Comparison of ENCODE assay signal across 27 mouse cellular contexts in genomic region chr11:94762775-94763174, GRCm38 (mm10). TPM values are rescaled to one million over a fixed set of nuclear protein-coding genes. Genes with fewer than 3 reads are reported as not detected.
DNase-seq lines count a peak whose midpoint lies in the region; TF ChIP-seq lines count a peak whose summit lies in the region.
"Had no signal": no experiment of that assay in that cellular context is flagged by ENCODE, and none has a peak within 500 bp of the region (broad histone marks: within the 10 kb centered on the region; RNA-seq: fewer than 3 reads in every experiment).

No protein-coding gene starts in this region.

- H3K4me3 ChIP-seq in layer of hippocampus, adult 2 months = no peak overlapping the region
- H3K4me3 ChIP-seq in testis, adult 2 months (ENCODE audit: control insufficient read depth, low read depth, low read length) = no peak overlapping the region
- H3K4me3 ChIP-seq: embryonic facial prominence, embryonic 12.5 days; erythroblast, embryonic 14.5 days; forebrain, embryonic 13.5 days; hindbrain, embryonic 15.5 days; limb, embryonic 13.5 days; midbrain, embryonic 12.5 days; neural tube, embryonic 13.5 days had no signal

- peak; percentile 33 for TF ChIP-seq CTCF in layer of hippocampus, adult 2 months (conservative IDR thresholded peaks at IDR 0.05)
- no peak for TF ChIP-seq CTCF in testis, adult 2 months (IDR thresholded peaks at IDR 0.05; ENCODE audit: control insufficient read depth, insufficient read depth, insufficient replicate concordance, low read depth, low read length)

- no peaks in the 10 kb centered on the region for H3K4me1 ChIP-seq in testis, adult 2 months (ENCODE audit: control insufficient read depth, insufficient read depth, low read length)
- H3K4me1 ChIP-seq: embryonic facial prominence, embryonic 12.5 days; forebrain, embryonic 13.5 days; hindbrain, embryonic 15.5 days; limb, embryonic 13.5 days; midbrain, embryonic 12.5 days; neural tube, embryonic 13.5 days had no signal

- H3K27me3 ChIP-seq in testis, adult 2 months (ENCODE audit: control insufficient read depth, insufficient read depth, low read length) = no peaks in the 10 kb centered on the region
- H3K27me3 ChIP-seq: embryonic facial prominence, embryonic 12.5 days; forebrain, embryonic 13.5 days; hindbrain, embryonic 15.5 days; limb, embryonic 13.5 days; midbrain, embryonic 12.5 days; neural tube, embryonic 13.5 days had no signal

- DNase-seq in layer of hippocampus, adult 2 months (ENCODE audit: low spot score in 2 of 2) = no peak
- no peak for DNase-seq in layer of hippocampus, postnatal 10 days (ENCODE audit: low spot score in 2 of 2)
- no peak for DNase-seq in testis, postnatal 14 days (ENCODE audit: low spot score)
- peak; percentile 41 for DNase-seq in R1 (ENCODE audit: low read depth, low spot score)
- DNase-seq in testis, postnatal 10 days (ENCODE audit: low spot score) = peak; percentile 45
- no peak for DNase-seq in urinary bladder, adult 2 months (ENCODE audit: low spot score)
- DNase-seq: adrenal gland, postnatal 10 days; cerebellum, postnatal 10 days; gastrocnemius, postnatal 10 days; heart, adult 18-20 months; heart, postnatal 4 days; kidney, adult 18-20 months; spleen, adult 18-20 months had no signal

- no peak overlapping the region for H3K27ac ChIP-seq in layer of hippocampus, adult 2 months
- peak overlapping the region; percentile 6; the same call in 1 of the 2 replicates for H3K27ac ChIP-seq in testis, adult 2 months (ENCODE audit: control insufficient read depth, insufficient read depth, low read depth, low read length)
- H3K27ac ChIP-seq: embryonic facial prominence, embryonic 12.5 days; forebrain, embryonic 13.5 days; hindbrain, embryonic 15.5 days; limb, embryonic 13.5 days; midbrain, embryonic 12.5 days; neural tube, embryonic 13.5 days had no signal

- no peak for TF ChIP-seq POLR2A in testis, adult 2 months (IDR thresholded peaks at IDR 0.05; ENCODE audit: control insufficient read depth, low read depth, low read length)

- H3K36me3 ChIP-seq in testis, adult 2 months (ENCODE audit: control insufficient read depth, insufficient read depth, low read length) = no peaks in the 10 kb centered on the region
- H3K36me3 ChIP-seq: embryonic facial prominence, embryonic 12.5 days; hindbrain, embryonic 15.5 days; limb, embryonic 13.5 days; midbrain, embryonic 12.5 days; neural tube, embryonic 13.5 days had no signal

RNA-seq across cellular contexts. Expression of gene Tmem92, which starts 19.7 kb away (rescaled TPM):
- not detected for total RNA-seq in layer of hippocampus, adult 2 months (2021)
- not detected for total RNA-seq in layer of hippocampus, postnatal 10 days (2021)
- not detected in 2 replicates for polyA plus RNA-seq in testis, adult 2 months (2012; rRNA removed)
- not detected in 2 replicates for polyA plus RNA-seq in urinary bladder, adult 2 months (2012; rRNA removed)
- total RNA-seq: adrenal gland, postnatal 10 days; gastrocnemius, postnatal 10 days; heart, adult 18-20 months; heart, postnatal 4 days; layer of hippocampus, postnatal 25 days; left cerebral cortex, postnatal 14 days had no signal
- polyA plus RNA-seq: embryonic facial prominence, embryonic 12.5 days; erythroblast, embryonic 14.5 days; forebrain, embryonic 13.5 days; heart, embryonic 14.5 days; hindbrain, embryonic 15.5 days; limb, embryonic 13.5 days; liver, embryonic 16.5 days; midbrain, embryonic 12.5 days; neural tube, embryonic 13.5 days had no signal

RNA-seq across cellular contexts. Expression of gene Cdc34b, which starts 21.2 kb away (rescaled TPM):
- not detected for total RNA-seq in layer of hippocampus, adult 2 months (2021)
- under 1 TPM; 0.65 to 0.71 TPM for total RNA-seq in layer of hippocampus, postnatal 10 days (2021)
- polyA plus RNA-seq in testis, adult 2 months (2012; rRNA removed) = 0.91 and 1.2 TPM in 2 replicates
- polyA plus RNA-seq in urinary bladder, adult 2 months (2012; rRNA removed) = 0.07 and 0.17 TPM in 2 replicates
- polyA plus RNA-seq: forebrain, embryonic 13.5 days; heart, embryonic 14.5 days; hindbrain, embryonic 15.5 days; large intestine, adult 2 months; liver, embryonic 16.5 days; neural tube, embryonic 13.5 days had no signal

RNA-seq across cellular contexts. Expression of gene Gm11541, which starts 58.5 kb away (rescaled TPM):
- not detected for total RNA-seq in layer of hippocampus, adult 2 months (2021)
- not detected for total RNA-seq in layer of hippocampus, postnatal 10 days (2021)
- polyA plus RNA-seq in testis, adult 2 months (2012; rRNA removed) = not detected in 2 replicates
- polyA plus RNA-seq in urinary bladder, adult 2 months (2012; rRNA removed) = not detected in 2 replicates
- total RNA-seq: adrenal gland, postnatal 10 days; gastrocnemius, postnatal 10 days; heart, adult 18-20 months; heart, postnatal 4 days; layer of hippocampus, postnatal 25 days; left cerebral cortex, postnatal 14 days had no signal
- polyA plus RNA-seq: erythroblast, embryonic 14.5 days; forebrain, embryonic 13.5 days; frontal cortex, adult 2 months; heart, embryonic 14.5 days; large intestine, adult 2 months; liver, embryonic 16.5 days; midbrain, embryonic 12.5 days had no signal

Comparison
In these comparisons a context has a peak if more than half of its experiments do, and no peak if none do; other contexts are left out.
1. DNase-seq: peak in R1 (single experiment) and testis, postnatal 10 days (single experiment); none in layer of hippocampus, adult 2 months (0 of 2), layer of hippocampus, postnatal 10 days (0 of 2), testis, postnatal 14 days (single experiment) and urinary bladder, adult 2 months (single experiment).